Mouse (Mus musculus) CH12F3 (cell line): ENCODE results near the gene Spryd7.
"Not testable (repeated sequence)": the region's sequence is repeated elsewhere in the genome, so short reads cannot be mapped to it uniquely, and the experiment has no call there.

ENCODE experiments used
- in situ Hi-C: fragments of 300-500 bp; cut with MboI; formaldehyde crosslinking; loops from 2 replicates; pipeline ENCODE4 v1.14.3; 2020; ENCODE audit warnings: low sequenced_read_pairs

Gene Spryd7

GRCm38 (mm10) chr14:61537772-61538171, 18.9 kb downstream of the Spryd7 start:
- in situ Hi-C loops: not testable (repeated sequence)

- in situ Hi-C loops: no loop called here
These were observed 19.9 kb downstream of the Spryd7 start for GRCm38 (mm10) chr14:61536631-61537264.

GRCm38 (mm10) chr14:61535811-61536210, 20.9 kb downstream of the Spryd7 start:
- in situ Hi-C loops: no loop called here

- in situ Hi-C loops: no loop called here
These were observed 25.7 kb downstream of the Spryd7 start for GRCm38 (mm10) chr14:61530966-61531365.

- in situ Hi-C loops: no loop called here
These were observed 26.3 kb downstream of the Spryd7 start for GRCm38 (mm10) chr14:61530396-61530795.

GRCm38 (mm10) chr14:61529533-61529932, 27.2 kb downstream of the Spryd7 start:
- in situ Hi-C loops: no loop called here

GRCm38 (mm10) chr14:61526006-61526405, 30.7 kb downstream of the Spryd7 start:
- in situ Hi-C loops: no loop called here

GRCm38 (mm10) chr14:61523821-61524220, 32.9 kb downstream of the Spryd7 start:
- in situ Hi-C loops: no loop called here

- in situ Hi-C loops: no loop called here
These were observed 37.8 kb downstream of the Spryd7 start for GRCm38 (mm10) chr14:61518659-61519480.

- in situ Hi-C loops: no loop called here
These were observed 39.9 kb downstream of the Spryd7 start for GRCm38 (mm10) chr14:61516471-61517426.

- in situ Hi-C loops: no loop called here
These were observed 45.2 kb downstream of the Spryd7 start for GRCm38 (mm10) chr14:61511494-61511893.

- in situ Hi-C loops: loop anchor here (10.0 kb wide), 1 partner anchor 163 kb away; no protein-coding TSS in a partner anchor
These were observed 58.8 kb downstream of the Spryd7 start for GRCm38 (mm10) chr14:61497716-61498490.

- in situ Hi-C loops: loop anchor here (10.0 kb wide), 1 partner anchor 159 kb away; no protein-coding TSS in a partner anchor
These were observed 63.1 kb downstream of the Spryd7 start for GRCm38 (mm10) chr14:61493511-61494135.
